Mouse (Mus musculus) adrenal gland, postnatal 4 days (tissue): Measurements from ENCODE around the gene Ttc5. TPM values are rescaled to one million over a fixed set of nuclear protein-coding genes. Genes with fewer than 3 reads are reported as not detected.
"Not testable (repeated sequence)": the region's sequence is repeated elsewhere in the genome, so short reads cannot be mapped to it uniquely, and the experiment has no call there.

Source experiments
- DNase-seq, 2 experiments: peaks; one replicate each; pipeline ENCODE4 v3.0.0; 2021 to 2022; ENCODE audit warnings: low spot score in 2 of 2, mixed read lengths in 2 of 2
- long read RNA-seq, 2 experiments: library from polyadenylated mRNA; stranded (forward); transcript quantifications; one replicate each; pipeline ENCODE4 v2.0.0; 2021
- total RNA-seq, 2 experiments: library from RNA; stranded (reverse); gene quantifications; 2 replicates each; pipeline ENCODE4 v1.2.3; 2021

The Ttc5 gene
- 10 to 100 TPM; 61.8 to 71.8 TPM for total RNA-seq
- long read RNA-seq, experiment 1, transcript Ttc5-201 (10 exons, 1,842 nt), result major isoform, 82 of 100 reads
- long read RNA-seq, experiment 1, transcript Ttc5-202 (4 exons, 2,366 nt), result minor isoform, 6 of 100 reads
- long read RNA-seq, experiment 1, partial matches to known transcripts, result 1 of 100 reads
- long read RNA-seq, experiment 1, other reads (novel, unspliced or antisense), result 11 of 100 reads
- long read RNA-seq, experiment 2, transcript Ttc5-201 (10 exons, 1,842 nt), result major isoform, 87 of 114 reads
- long read RNA-seq, experiment 2, transcript Ttc5-202 (4 exons, 2,366 nt), result minor isoform, 10 of 114 reads
- long read RNA-seq, experiment 2, partial matches to known transcripts, result 1 of 114 reads
- long read RNA-seq, experiment 2, other reads (novel, unspliced or antisense), result 15 of 114 reads

DNA sequence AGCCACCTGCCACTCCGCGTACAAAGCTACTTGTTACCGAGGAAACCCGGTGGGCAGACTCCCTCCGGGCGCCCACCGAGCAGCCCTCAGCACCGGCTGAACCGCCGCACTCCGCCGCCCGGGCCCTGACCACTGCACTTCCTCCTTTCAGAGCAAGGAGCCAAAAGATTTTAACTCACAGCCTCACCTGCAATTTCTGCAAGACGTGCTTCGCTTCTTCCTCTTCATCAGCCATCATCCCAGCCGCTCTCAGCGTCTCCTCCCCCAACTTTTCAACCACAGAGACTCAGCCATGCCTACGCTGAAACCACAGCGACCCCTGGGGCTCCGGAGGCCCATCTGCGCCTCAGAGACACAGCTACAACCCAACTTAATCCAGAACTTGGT is at the start of gene Ttc5:
TSS of gene Ttc5 (minus strand) at position 269 of the 387 bp plus-strand sequence.
- DNase-seq, result peak; percentile 84 to 90

DNA sequence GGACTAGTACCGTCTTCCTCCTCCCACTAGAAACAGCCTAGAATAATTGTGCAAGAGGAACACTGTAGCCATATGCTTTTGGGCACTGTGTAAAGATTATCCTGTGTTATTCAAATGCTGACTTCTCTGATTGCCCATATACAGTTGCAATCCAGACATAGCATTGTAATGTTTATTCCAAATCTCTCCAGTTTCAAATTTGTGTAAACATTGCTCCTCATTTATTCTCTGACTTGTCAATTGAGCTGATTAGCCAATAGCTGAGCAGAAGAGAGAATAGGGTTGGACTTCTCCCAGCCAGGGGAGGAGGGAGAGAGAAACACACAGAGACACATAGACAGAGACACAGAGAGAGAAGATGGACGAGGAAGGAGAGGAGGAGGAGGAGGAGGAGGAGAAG is 49.1 kb upstream of the Ttc5 start:
- DNase-seq, result no peak

DNA sequence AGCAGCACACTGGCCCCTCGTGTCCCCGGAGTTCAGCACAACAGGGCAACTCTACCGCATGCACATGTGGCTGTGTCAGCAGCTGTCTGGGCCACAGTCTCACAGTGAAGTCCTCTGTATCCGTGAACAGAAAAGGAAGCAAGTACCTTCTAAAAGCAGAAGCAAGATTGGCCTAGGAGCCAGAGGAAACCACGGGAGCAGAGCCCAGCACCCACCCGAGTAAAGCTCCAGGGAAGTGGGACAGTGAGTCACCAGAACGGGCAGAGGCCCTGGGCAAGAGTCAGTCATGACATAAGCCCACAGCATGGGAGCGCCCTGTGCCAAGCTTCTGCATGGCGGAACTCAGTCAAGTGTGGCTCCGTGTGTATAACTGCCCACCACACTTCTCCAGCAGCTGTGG is 48.6 kb upstream of the Ttc5 start:
- DNase-seq, result no peak

DNA sequence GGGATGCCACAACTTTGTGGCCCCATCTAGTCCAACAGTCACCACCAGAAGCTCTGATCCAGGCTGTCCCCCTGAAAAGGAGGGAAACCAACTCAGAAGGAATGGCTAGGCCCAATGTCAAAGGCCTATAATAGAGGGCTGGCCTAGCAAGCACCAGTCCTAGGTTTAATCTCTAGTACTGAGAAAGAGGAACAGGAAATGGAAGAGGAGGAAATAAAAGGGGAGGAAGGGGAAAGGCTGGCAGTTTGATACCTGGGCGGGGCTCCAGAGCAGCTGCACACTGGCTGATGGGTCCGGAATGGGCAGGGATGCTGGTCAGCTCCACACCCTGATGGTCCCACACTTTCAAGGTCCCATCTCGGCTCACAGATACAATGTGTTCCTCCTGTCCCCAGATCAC is 44.6 kb upstream of the Ttc5 start:
- DNase-seq, result no peak

DNA sequence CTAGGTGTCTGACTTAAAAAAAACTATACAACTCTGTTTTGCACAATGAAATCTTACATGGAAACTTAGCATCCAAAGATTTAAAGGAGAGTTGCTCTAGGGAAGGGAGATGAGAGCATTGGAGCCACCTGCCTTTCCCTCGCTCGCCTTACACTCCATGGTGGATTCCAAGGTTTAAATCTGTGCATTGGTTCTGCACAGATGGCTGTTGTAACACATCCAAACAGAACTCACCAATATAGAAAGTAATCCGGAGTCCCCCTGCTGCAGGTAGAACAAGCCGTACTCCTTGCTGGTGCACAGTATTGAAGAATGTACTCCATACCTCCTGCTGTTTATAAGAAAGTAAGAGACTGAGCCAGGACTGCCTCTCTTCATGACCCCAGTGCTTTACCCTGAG is 41.3 kb upstream of the Ttc5 start:
- no peak for DNase-seq

DNA sequence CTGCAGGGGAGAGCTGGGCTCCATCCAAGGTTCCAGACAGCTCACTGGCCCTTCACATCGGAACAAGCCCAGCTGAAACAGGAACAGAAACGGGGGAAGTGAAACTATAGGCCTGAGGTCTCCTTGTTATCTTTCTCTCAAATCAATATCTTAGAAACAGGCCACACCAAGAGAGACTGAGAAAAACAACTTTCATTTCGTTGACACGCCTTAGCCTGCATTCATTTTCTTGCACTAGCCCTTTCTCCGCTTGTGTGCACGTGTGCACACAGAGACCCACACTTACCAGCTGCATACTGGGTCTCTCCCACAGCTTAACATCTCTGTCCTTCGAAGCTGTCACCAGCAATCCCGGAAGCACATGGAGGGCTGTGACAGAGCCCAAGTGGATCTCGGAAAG is 38.9 kb upstream of the Ttc5 start:
- no peak for DNase-seq

DNA sequence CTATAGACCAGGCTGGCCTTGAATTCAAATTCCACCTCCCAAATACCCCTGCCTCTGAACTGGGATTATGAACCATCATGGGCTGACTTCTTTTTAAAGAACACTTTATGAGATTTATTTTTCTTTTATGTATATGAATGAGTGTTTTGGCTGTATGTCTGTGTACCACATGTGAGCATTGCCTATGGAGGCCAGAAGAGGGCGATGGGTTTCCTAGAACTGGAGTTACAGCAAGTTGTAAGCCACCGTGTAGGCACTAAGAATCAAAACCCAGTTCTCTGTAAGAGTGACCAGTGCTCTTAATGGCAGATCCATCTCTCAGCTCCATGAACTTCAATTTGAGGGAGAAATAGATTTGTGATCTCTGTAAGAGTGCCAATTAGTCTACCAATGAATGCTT is 37.9 kb upstream of the Ttc5 start:
- DNase-seq, result no peak

DNA sequence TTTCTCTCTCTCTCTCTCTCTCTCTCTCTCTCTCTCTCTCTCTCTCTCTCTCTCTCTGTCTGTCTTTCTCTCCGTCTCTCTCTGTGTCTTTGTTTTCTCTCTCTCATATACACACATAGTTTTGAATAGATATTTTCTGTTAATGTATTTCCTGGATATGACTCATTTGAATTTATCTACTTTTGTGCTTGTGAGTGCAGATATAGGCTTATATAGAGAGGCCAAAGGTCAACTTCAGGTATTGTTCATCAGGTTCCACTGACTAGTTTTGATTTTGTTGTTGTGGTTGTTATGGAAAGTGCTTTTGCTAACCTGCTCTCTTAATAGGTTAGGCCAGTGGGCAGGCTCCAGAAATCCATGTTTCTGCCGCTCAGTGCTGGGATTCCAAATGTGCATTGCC is 27.7 kb upstream of the Ttc5 start:
- no peak for DNase-seq

DNA sequence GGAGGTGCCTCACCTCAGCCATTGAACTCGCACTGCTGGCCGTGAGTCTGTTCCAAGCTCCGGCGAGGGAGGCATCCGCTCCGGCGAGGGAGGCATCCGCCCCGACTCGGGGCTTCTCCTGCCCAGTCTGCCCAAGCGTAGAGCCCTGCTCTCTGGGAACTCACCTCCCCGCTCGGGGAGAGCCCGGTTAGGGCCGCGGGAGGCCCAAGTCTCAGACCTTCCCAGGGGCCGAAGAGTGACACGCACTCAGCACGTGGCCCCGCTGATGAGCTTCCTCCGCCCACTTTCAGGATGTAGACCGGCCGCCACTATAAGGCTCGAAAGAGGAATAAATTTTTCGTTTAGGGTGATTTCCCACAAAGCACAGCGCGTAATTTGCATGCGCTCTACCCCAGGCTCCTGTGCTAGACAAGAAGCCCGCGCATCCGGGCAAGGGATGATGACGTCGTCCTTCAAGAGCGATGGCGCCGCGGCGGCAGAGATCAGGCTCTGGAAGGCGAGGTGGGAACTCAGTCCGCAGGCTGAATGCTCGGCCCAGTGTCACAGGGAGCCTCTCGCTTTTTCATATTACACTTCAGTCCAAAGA is 22.3 kb upstream of the Ttc5 start, which contains the start of the genes Ccnb1ip1 and Parp2:
TSS of gene Ccnb1ip1 (minus strand) at position 246 of the 586 bp plus-strand sequence.
TSS of gene Parp2 (plus strand) at position 355 of the 586 bp plus-strand sequence.
- peak; percentile 89 to 92 for DNase-seq

DNA sequence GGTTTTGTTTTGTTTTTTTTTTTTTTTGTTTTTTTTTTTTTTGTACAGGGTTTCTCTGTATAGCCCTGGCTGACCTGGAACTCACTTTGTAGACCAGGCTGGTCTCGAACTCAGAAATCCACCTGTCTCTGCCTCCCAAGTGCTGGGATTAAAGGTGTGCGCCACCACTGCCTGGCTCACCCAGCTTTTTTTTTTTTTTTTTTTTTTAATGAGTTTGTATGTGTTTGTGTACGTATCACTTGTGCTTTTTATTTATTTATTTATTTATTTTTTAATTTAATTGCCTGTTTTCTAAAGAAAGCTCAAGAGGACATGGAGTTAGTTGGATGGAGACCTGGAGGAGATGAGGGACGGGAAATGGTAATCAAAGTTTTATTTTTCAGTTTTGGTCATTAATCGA is 21.1 kb upstream of the Ttc5 start:
- DNase-seq, result not testable (repeated sequence)

DNA sequence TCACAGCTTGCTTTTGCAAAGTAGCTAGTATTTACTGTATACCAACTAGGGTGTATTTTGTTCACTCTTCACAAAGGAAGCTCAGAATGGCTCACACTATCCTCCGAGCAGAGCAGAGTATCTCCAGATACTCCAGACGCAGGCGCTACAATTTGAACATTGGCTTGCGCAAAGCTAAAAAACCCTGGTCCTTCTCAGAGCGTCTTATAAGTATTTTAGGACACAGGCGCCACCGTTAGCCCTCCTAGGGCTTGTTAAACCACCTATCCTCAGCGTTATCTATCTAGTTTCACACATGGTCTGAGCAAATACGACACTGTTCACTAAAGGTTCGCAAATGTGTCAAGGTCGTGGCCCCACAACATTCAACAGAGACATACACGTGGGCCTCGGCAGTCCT is 19.4 kb upstream of the Ttc5 start:
- DNase-seq, result no peak

DNA sequence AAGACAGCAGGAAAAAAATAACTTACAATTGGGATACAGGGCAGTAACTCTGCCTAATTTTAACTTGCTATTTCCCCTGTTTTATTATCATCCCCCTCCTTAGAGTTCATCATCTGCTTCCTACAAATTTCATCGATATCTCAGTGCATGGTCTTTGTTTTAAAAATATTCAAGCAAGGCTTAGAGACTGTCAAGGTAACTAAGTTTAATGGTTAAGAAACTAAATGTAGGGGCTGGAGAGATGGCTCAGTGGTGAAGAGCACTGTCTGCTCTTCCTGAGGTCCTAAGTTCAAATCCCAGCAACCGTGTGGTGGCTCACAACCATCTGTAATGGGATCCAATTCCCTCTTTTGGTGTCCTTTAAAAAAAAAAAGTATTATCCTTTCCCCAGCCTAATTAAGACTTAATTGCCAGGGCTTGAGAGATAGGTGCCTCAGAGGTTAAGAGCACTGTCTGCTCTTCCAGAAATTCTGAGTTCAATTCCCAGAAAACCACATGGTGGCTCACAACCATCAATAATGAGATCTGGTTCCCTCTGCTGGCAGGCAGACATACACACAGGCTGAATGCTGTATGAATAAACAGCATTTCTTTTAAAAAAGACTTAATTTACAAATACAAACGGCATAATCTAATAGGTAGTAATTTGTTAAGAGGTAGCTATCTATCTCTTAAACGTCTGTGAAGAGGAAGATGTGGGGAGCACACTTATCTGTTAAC is 17.7 kb upstream of the Ttc5 start:
- no peak for DNase-seq

DNA sequence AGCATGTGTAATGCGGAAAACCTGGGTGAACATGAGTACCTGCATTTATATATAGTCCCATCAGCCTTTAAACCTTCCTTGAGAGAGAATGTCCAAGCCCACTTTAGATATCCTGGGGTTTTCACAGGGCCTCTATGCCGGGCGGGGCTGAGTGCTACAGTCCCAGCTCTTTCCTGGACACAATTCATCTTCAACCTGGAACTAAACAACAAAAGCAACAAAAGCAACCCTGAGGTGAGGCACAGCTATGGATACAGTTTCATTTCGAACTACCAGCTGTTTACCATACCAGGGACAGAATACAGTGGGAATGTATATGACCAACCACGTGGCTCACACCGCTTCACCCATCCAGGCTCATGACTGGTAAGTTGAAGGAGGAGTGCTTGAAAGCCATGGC is 17.1 kb upstream of the Ttc5 start:
- no peak for DNase-seq

DNA sequence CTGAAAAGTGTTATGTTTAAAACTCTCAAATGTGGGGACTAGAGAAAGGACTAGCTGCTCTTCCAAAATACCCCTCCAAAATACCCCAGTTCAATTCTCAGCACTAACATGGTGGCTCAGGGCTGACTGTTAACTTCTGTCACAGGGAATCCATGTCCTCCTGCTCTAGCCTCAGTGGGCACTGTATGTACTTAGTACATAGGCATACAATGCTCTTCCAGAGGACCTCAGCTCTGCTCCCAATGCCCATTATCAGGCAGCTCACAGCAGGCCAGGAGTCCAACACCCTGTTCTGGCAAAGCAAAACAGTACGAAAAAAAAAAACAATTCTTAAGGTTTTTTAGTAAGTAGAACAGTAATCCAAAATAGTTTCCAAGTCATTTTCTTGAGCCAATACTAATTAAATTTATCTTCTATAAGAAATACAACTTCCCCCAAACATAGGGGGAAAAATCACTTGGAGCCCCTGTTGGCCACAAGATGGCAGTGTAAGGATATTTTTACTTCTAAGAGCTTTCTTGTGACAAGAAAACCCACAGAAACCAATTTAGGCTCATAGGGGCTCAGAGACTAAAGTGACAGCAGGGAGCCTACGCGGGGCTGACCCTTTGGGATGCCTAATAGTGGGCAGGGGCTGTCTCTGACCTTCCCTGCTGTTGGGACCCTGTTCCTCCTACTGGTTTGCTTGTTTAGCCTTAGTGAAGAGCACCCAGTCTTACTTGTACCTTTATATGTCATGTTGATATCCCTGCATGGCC is 14.4 kb upstream of the Ttc5 start:
- no peak for DNase-seq

DNA sequence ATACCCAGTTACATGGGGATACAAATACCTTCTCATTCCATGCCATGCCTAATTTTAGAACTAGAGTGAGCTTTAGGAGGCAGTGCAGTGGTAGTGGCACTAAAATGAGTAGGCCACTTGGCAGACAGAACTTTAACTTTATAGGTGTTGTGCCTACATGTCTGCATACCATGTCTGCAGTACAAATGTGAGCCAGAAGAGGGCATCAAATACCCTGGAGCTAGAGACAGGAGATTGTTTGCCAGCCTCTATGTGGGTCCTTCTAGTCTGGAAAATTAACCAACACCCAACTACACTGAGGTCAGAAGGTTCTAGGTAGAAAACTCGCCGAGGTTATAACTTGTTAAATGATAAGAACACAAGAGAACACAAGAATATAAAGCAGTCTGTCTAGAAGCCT is 13.2 kb upstream of the Ttc5 start:
- no peak for DNase-seq

DNA sequence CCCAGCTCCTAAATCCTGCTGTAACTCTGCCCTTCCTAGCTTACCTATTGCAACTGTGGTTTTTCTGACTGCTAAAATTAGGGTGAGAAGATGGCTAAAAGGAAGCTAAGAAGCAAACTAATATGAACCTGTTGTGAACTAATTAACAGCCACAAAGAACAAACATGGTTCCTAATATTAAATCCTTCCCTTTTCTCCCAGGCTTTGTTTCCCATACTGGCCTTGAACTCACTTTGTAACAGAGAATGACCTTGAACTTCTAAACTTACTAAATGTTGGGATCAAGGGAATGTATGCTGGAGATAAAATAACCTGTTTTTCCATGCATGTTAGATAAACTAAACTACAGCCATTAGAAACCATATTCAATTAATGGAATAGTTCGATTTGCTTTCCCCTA is 11.1 kb upstream of the Ttc5 start:
- DNase-seq, result no peak

DNA sequence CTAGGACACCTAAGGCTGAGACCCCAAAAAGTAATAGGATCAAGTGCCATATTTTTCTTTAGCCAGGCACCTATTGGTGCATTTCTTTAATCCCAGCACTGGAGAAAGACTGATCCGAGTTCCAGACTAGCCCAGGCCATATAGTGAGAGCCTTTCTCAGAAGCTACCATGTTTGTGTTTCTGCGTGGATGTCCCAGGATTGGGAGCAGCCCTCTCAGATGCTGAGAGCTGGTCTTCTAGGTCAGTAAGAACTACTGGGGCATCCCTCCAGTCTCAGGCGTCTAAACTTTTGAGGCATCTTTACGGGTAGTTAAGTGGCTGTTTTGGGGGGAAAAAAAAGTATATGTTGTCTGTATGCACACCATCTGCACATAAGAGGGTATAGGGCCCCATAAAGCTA is 10.6 kb upstream of the Ttc5 start:
- no peak for DNase-seq

DNA sequence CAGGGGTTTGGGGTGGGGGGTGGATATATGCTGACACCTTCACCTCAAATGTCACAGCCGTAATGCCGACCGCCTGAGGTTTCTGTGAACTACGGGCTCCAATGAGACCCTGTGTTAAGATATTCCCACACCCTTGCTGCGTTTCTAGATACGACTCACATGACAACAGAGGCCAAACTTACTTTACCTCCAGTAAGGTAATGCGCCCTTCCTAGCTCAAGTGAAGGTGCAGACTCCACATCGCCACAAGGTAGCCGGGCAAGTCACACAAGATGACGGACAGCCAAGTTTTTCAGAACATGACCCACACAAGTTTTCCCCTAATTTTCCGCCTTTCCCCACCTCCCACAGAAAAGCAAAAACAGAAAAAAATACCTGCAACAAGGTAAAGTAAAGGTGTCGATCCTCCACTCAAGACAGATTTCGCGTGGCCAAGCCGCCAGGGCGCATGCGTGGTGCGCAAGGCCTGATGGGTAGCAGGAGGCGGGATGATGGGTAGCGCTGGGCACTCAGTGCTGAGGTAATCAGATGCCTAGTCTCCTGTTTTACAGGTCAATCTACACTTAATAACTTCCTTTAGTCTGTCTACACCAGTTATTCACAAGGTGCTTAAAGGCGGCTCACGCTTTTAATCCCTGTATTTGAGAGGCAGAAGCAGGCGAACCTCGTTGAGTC is 10.1 kb upstream of the Ttc5 start:
- DNase-seq, result no peak

DNA sequence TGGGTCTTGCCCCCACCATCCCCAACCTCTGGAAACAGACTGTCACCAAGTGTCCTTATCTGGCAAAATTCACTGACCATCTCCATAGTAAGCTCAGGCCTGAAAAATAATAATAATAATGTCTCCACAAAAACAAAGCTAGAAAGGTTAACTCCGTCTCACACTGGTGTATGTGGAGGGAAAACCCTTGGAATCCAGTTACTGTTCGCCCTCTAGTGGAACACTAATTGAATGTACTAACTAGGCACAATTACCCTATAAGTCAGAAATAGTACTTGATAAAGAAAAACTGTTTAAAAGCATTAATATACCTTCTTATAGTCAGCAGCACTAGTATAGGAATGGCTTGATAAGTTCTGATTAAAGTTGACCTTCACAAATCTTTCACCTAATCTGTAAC is 2.8 kb upstream of the Ttc5 start:
- no peak for DNase-seq

DNA sequence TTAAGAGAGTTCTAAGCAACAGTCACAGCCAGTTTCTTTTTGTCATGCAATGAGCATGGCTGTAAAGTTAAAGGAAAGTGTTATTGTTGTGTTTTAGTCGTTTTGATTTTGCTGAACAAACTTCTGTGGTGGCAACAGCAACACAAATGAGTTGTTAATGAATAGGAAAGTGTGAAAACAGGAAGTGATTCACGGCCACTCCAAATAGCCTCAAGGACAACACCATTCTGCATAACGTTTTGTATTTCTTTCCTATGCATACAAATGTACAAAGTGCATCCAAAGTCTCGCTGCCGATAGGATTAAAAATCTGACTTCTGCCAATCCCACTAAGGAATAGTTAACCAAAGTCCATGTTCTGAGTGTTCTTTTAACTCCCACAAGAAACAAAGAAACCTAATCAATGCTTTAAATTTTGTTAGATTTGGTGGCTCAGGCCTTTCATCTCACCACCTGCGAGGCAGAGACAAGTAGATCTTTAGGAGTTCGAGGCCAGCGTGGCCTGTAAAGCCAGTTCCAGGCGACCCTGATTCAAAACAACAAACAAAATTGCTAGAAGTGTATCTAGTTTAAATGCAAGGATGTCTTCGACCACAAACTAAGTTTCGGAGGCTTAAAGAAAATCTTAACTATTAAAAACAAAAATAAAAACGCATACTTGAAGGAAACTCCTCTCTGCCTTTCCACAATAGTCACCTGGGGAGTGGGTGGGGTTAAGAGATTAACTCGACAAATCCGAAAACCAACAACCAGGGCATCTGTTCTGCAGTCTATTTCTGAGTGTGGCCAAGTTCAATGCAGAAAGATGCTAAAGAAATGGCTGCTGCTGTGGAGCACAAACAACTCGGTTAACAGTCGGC is 698 bp downstream of the Ttc5 start:
- no peak for DNase-seq
